Mouse (Mus musculus) stomach, postnatal 0 days (tissue): ENCODE measurements at regions not wholly inside any gene's neighbourhood (a gene's known extent, or its start where the extent isn't known, plus 50 kb on each side); places are given as distances from the start of the nearest gene placed in this dataset.

Experiments
- CTCF ChIP-seq: IDR thresholded peaks from 2 replicates; pipeline ENCODE4 v1.5.1; 2016; ENCODE audit warnings: antibody characterized with exemption, low read depth, mild to moderate bottlenecking, moderate library complexity
- EP300 ChIP-seq: optimal IDR thresholded peaks from 2 replicates; pipeline ENCODE3; 2016; ENCODE audit warnings: antibody characterized with exemption

DNA sequence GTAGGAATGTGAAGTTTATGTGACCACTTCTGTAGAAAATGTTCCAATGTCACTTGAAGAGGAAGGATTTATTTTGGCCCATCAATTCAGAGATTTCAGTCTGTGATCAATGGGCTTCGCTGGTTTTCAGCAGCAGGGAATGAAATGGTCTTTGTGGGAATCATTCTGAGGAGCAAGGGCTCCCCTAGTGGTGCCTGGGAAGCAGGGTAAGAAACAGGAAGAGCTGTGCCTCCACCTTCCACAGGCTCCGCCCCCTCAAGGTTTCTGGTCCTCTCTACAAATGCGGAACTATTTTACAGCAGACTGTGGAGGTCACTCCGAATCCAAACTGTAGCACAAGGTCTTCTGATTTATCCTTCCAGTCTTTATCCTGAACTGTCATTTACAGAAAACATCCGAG, 120.7 kb downstream of the Lrig3 start:
- TF ChIP-seq CTCF (peak; percentile 57), EP300 (no peak)
